Mouse (Mus musculus) cerebral cortex, adult 2 months (tissue): Measurements from ENCODE around the gene Bhlhb9.

ENCODE experiments used
- WGBS: fragments of 180-500 bp; shearing (Covaris S2); methylation state at CpG from one replicate; pipeline ENCODE4 v1.1.7; 2018; 5-methylcytosine and 5-hydroxymethylcytosine counted together

Gene Bhlhb9

DNA sequence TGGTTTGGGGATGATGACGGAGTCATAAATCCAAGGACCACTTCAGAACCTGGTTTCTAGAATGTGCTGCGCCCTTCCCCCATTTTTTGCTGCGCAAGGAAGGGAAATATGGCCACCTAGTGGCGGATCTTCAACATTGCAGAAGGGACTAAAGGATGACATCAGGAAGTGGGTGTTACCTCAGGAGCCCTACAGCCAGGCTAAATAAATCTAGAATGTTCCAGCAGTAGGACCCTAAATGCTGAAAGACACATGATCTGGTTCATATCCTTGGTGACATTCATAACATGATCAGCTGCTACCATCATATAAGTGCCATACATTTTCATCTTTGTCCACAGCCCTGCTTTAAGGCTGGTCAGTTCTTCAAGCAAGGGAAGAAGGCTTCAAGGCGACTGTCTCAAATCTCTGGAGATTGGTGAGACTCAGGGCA lies at the start of gene Bhlhb9:
TSS of gene Bhlhb9 (plus strand) at position 383 of the 433 bp plus-strand sequence.
- 3% methylated on average over 4 of the region's 5 CpGs for WGBS

GRCm38 (mm10) chrX:135752832-135753231 lies 44.6 kb upstream of the Bhlhb9 start:
- 2% methylated on average over 2 of the region's 2 CpGs for WGBS

- WGBS: 95% methylated on average over 2 of the region's 3 CpGs
Measured at GRCm38 (mm10) chrX:135768043-135768548, 29.3 kb upstream of the Bhlhb9 start.

DNA sequence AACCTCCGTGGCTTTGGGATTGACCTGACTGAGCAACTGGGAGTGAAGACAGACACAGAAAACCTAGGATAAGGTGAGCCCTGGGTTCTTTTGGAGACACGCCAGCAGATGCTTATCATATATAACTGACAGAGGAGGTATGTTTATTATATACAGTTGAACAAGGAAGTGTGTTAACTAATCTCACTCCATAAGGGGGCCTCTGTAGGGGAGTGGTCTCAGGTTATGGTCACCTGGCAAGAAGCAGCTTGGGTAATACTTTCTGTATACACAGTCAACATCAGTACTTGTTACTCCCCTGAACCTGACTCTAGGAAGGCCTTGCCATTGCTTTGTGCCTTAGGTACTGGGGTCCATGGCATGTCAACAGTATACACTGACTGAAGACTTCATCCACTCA lies 28.8 kb upstream of the Bhlhb9 start:
- WGBS: 89% methylated on average over 2 of the region's 2 CpGs

DNA sequence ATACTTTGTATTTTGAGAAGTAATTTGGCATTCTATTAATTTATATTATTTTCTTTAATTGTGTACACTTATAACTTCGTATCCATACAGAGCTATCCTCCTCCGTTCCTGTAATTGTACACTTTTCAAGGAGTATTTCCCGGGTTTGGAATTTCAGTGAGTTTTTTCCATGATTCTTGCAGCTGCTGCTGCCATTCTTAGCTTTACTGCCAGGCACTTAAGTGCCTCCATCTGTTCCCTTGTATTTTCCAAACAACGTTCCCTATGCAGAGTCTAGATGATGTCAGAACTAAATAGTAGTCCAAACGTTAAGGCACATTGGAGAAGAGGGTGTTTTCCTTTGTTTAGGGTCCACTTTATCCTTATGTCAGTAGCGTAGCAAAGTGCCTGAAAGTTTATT lies 5.1 kb upstream of the Bhlhb9 start:
- 30% methylated on average over 6 of the region's 6 CpGs for WGBS

DNA sequence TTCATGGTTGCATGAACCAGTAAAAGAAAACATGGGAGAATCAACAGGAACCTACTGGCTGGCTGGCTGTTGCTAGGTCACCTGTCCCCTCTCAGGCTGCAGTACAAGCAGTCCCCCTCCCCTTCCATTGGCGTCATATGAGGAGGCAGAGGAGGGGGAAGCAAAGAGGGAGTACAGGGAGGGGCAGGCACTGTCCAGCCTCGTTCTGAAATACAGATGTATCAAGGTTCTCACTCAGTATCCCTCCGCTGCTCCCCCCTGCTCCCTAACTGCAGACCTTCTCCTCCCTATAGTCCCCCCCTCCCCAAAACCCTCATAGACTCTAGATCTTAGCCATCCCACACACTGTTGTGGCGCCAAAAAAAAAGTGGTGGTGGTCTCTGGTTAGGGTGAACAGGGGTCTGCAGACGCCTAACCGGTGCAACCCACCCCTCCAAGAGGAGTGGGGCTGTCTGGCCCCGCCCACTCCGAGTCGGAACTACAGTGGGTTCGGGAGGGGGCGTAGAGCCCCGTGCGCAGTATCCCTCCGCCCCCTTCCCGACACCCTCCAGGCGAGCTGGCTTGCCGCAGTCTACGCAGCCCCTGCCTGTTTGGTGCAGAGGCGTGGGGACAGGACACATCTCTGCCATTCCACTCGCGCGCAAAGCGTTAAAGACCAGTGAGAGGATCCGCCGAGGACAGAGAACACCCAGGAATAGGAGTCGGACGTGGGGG lies 1.6 kb upstream of the Bhlhb9 start:
- 2% methylated on average over 26 of the region's 27 CpGs for WGBS

DNA sequence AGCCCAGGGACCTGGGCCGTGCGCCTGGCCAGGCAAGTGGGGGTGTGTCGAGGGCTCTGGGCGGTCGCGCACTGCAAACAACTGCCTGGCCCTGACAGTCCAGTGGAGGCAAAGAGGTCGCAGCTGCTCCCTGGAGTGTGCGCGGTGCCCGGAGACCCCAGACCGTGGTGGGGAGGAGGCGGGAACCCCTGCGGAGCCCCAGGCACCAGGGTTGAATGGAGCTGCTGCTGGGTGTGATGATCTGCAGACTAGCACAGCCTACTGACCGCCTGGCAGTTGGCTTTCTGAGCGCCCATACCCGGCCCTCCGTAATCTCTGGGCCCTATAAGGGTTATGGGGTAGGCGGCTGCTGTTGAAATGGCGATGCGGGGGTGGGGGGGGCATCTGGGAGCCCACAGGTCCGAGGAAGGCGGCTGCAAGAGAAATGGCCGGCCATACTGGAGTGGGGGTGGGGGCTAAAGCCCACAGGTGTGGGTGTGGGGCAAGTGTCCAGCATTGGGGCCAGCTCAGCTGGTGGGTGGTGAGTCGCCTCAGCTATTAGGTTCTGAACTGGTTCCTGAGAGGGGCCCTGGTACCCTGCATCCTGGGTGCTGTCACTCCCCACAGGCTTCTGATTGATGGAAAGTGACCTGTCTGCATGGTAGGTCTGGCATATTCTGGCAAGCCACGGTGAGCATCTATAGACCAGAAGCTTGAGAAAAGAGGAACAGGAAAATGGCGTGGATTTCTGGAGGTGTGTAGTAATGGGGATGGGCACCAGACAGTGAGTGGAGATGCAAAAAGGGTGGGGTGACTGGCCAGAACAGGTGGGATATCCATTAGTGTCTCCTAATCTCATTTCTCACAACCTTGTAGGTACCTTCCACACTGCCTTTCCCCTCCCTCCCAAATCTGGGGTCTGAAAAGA lies 836 bp upstream of the Bhlhb9 start:
- WGBS: 5% methylated on average over 20 of the region's 26 CpGs

GRCm38 (mm10) chrX:135804149-135804548 lies 6.8 kb downstream of the Bhlhb9 start:
- 82% methylated on average over 3 of the region's 3 CpGs for WGBS

DNA sequence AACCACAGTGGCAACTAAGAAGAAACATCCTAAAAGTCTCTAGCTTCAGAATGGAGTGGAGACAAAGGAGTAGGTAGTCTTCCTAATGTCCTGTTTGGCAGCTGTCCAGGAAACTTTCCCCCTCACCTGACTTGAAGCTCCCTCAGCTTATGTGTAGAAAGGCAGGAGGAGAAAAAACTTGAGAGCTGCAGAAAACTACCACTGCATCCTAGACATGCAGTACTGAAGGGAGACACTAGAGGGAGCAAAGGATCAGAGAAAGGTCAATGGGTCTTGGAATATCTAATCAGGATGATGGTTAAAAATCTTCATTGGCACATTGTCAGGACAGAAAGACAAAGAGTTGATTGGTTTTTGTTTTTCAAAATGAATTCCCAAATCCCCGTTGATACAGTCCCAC lies 8.4 kb downstream of the Bhlhb9 start:
- WGBS: 13% methylated on average over 1 of the region's 1 CpGs

GRCm38 (mm10) chrX:135835896-135836295 lies 38.5 kb downstream of the Bhlhb9 start:
- WGBS: 18% methylated on average over 1 of the region's 1 CpGs

DNA sequence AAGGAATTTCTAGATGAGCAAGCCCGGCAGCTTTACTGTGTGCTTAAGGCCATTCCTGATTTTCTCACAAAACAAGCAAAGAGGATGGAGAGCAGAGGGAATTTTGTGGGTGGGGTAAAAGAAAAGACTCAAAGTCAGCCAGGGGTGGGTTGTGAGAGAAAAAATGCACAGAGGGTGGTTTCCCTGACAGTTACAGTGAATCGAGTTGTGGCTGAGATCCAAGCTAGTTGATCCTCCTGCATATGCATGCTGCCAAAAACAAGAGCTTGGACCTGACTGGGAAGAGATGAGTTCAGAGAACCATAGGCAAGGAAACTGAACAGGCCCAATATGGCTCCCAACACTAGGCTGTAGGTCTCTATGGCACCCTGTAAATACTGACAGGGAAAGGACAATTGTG lies 40.5 kb downstream of the Bhlhb9 start:
- 31% methylated on average over 2 of the region's 2 CpGs for WGBS

GRCm38 (mm10) chrX:135838521-135839360 lies 41.3 kb downstream of the Bhlhb9 start, which contains the start of gene Gprasp2:
TSS of gene Gprasp2 (plus strand) at chrX:135839034.
- WGBS: 6% methylated on average over 29 of the region's 32 CpGs

DNA sequence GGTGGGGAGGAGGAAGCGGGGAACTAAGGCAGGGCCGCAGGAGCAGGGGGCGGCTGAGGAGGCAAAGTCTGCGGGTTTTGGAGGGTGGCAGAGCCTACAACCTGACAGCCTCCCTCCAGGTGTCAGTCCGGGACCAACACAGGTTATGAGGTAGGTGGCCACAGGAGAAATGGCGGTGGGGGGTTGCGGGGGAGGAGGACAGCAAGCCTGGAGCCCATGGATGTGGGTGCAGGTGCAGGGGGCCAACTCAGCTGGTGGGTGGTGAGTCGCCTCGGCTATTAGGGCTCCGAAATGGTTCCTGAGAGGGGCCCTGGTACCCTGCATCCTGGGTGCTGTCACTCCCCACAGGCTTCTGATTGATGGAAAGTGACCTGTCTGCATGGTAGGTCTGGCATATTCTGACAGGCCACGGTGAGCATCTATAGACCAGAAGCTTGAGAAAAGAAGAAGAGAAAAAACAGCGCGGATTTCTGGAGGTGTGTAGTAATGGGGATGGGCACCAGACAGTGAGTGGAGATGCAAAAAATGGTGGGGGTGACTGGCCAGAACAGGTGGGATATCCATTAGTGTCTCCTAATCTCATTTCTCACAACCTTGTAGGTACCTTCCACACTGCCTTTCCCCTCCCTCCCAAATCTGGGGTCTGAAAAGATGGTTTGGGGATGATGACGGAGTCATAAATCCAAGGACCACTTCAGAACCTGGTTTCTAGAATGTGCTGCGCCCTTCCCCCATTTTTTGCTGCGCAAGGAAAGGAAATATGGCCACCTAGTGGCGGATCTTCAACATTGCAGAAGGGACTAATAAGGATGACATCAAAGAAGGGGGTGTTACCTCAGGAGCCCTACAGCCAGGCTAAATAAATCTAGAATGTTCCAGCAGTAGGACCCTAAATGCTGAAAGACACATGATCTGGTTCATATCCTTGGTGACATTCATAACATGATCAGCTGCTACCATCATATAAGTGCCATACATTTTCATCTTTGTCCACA lies 42.3 kb downstream of the Bhlhb9 start:
- 3% methylated on average over 11 of the region's 17 CpGs for WGBS

- 84% methylated on average over 9 of the region's 9 CpGs for WGBS
Measured at GRCm38 (mm10) chrX:135866806-135867205, 69.4 kb downstream of the Bhlhb9 start.

- 86% methylated on average over 1 of the region's 1 CpGs for WGBS
Measured at GRCm38 (mm10) chrX:135876679-135877078, 79.3 kb downstream of the Bhlhb9 start.

- 94% methylated on average over 1 of the region's 1 CpGs for WGBS
Measured at GRCm38 (mm10) chrX:135879626-135880025, 82.2 kb downstream of the Bhlhb9 start.

- whole genome bisulfite sequencing: 15% methylated on average over 39 of the region's 41 CpGs
Measured at GRCm38 (mm10) chrX:135885411-135886233, 88.2 kb downstream of the Bhlhb9 start.

- 16% methylated on average over 7 of the region's 11 CpGs for WGBS
Measured at GRCm38 (mm10) chrX:135886234-135886585, 88.8 kb downstream of the Bhlhb9 start.

GRCm38 (mm10) chrX:135916580-135916979 lies 119.2 kb downstream of the Bhlhb9 start:
- WGBS: 65% methylated on average over 4 of the region's 4 CpGs

GRCm38 (mm10) chrX:135917116-135917515 lies 119.7 kb downstream of the Bhlhb9 start:
- 40% methylated on average over 1 of the region's 1 CpGs for WGBS
